Mouse (Mus musculus) gastrocnemius, postnatal 14 days (tissue): ENCODE results near the gene Lipn. TPM values are rescaled to one million over a fixed set of nuclear protein-coding genes. Genes with fewer than 3 reads are reported as not detected.

Source experiments
- DNase-seq: peaks from one replicate; pipeline ENCODE4 v3.0.0; 2021; ENCODE audit warnings: mixed read lengths
- intact Hi-C: fragments of 180-260 bp; cut with DNase I; formaldehyde crosslinking; loops from one replicate; pipeline ENCODE4 v1.15.1; 2025; ENCODE audit warnings: low total_unique reads
- microRNA-seq, 2 experiments: library from miRNA; unstranded; fragments of <30 nt; microRNA quantifications; one replicate each; pipeline ENCODE4 v1.2.0; 2021
- total RNA-seq, 2 experiments: library from RNA; stranded (reverse); gene quantifications; 2 replicates each; pipeline ENCODE4 v1.2.3; 2021

Gene Lipn
- total RNA-seq, 2 experiments from 2014 or later, result not detected

DNA sequence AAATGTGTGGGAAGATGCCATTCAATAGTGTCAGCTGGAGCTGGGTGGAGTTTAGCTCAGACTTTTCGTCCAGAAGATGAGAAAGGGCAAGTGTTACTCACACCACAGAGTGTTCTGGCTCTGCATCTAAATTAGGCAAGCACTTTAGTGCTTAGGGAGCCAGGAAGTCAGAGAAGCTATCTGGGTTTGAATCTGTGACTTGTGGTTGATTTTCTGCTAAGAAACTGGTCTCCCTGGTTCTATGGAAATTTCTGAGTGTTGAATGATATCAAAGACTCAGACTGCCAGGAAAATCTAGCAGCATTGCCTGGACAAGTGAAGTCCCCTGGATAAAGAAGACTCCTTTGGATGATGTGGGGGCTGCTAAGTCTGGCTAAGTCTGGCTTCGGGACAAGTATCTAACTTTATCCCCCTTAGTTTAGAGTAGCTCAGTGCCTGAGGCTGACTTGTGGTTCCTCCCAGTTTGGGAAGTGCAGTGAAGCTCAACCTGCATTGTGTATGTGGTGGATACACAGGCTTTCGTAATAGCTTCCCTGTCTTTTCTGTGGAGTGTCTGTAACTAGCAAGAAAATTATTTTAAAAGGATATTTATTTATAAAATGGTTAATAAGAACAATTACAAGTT is 53.1 kb downstream of the Lipn start:
- DNase-seq, result no peak
- intact Hi-C loops, result no loop called here

Small RNAs within 50 kb of the gene (microRNA-seq; reads per million reads assigned to microRNA genes)
- 0 reads per million in 2 experiments for gene Gm23334

Other genes with a start within 250 kb of the Lipn start
- gene Lipf, start 106.2 kb upstream of the Lipn start, total RNA-seq, result not detected
- gene Lipk, start 59.1 kb upstream of the Lipn start, total RNA-seq, result not detected
- gene Lipm, start 33.6 kb downstream of the Lipn start, total RNA-seq, result not detected
- not detected for gene Ankrd22, start 98.7 kb downstream of the Lipn start, total RNA-seq
- 1 to 10 TPM; 1.4 to 1.7 TPM for gene Stambpl1, start 124.9 kb downstream of the Lipn start, total RNA-seq
- 100 to 1,000 TPM; 433 to 628 TPM for gene Acta2, start 188.2 kb downstream of the Lipn start, total RNA-seq
- 1 to 10 TPM; 2.8 to 6.0 TPM for gene Fas, start 223.3 kb downstream of the Lipn start, total RNA-seq